Mouse (Mus musculus) small intestine, adult 2 months (tissue): ENCODE measurements at regions not wholly inside any gene's neighbourhood (a gene's known extent, or its start where the extent isn't known, plus 50 kb on each side); places are given as distances from the start of the nearest gene placed in this dataset.

Experiments used
- CTCF ChIP-seq: fragments of 200-500 bp; IDR thresholded peaks from 2 replicates; pipeline ENCODE4 v1.5.1; 2012; ENCODE audit warnings: low read depth, mild to moderate bottlenecking, control low read depth, inconsistent platforms, low read length, moderate library complexity, mixed read lengths; ENCODE audit not compliant: insufficient replicate concordance, insufficient read length; ENCODE audit errors: extremely low read depth
- POLR2A ChIP-seq: fragments of 200-500 bp; IDR thresholded peaks from 2 replicates; pipeline ENCODE4 v1.6.1; 2012; ENCODE audit warnings: low read depth, mild to moderate bottlenecking, control low read depth, inconsistent platforms, low read length, moderate library complexity

DNA sequence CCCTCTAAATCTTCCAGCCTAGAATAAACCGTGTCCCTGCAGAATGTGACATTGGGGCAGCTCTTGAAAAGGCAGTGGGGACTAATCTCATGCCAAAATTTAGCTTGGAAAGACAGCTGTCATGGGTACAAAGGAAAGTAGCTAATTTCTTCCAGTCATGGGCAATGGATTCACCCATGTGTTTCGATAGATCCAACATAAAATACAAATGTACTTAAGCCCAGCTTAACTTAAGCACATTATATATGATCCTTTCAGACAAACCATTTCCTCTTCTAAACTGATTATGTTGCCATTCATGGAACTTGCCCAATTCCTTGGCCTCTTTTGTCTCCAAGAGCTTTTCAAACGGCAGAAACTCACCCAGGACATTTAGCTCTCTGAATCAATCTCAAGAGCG is 970.5 kb downstream of the Defb40 start:
- TF ChIP-seq POLR2A (no peak), CTCF (no peak)
